Mouse (Mus musculus) forebrain, embryonic 11.5 days (tissue): ENCODE results near the gene Daxx. TPM values are rescaled to one million over a fixed set of nuclear protein-coding genes. Genes with fewer than 3 reads are reported as not detected.
"Not testable (repeated sequence)": the region's sequence is repeated elsewhere in the genome, so short reads cannot be mapped to it uniquely, and the experiment has no call there.

Experiments
- ATAC-seq: fragments of 200-750 bp; cut with Nextera tagmentation; replicated peaks from 2 replicates; pipeline ENCODE4 v1.8.0; 2017; ENCODE audit warnings: moderate TSS enrichment; ENCODE audit not compliant: low FRiP score
- DNase-seq: peaks from one replicate; pipeline ENCODE4 v3.0.0-alpha.2; 2017; ENCODE audit warnings: low spot score
- H3K27ac ChIP-seq: fragments of 300-500 bp; sonication (generic); 2 replicates; pipeline ENCODE4 v1.5.1; 2014; ENCODE audit warnings: low read depth, low read length
- H3K27me3 ChIP-seq: fragments of 300-500 bp; sonication (generic); 2 replicates; pipeline ENCODE4 v1.6.1; 2014; ENCODE audit warnings: mild to moderate bottlenecking, low read length, mixed read lengths; ENCODE audit not compliant: control insufficient read depth, insufficient read depth
- H3K36me3 ChIP-seq: fragments of 300-500 bp; sonication (generic); 2 replicates; pipeline ENCODE4 v1.6.1; 2014; ENCODE audit warnings: mild to moderate bottlenecking, low read length, moderate library complexity, mixed read lengths; ENCODE audit not compliant: control insufficient read depth, insufficient read depth
- H3K4me1 ChIP-seq: fragments of 300-500 bp; sonication (generic); replicated peaks from 2 replicates; pipeline ENCODE4 v1.6.1; 2014; ENCODE audit warnings: low read length, mixed read lengths; ENCODE audit not compliant: control insufficient read depth, insufficient read depth
- H3K4me2 ChIP-seq: fragments of 300-500 bp; sonication (generic); 2 replicates; pipeline ENCODE4 v1.6.1; 2014; ENCODE audit warnings: low read depth, mild to moderate bottlenecking, low read length, moderate library complexity, mixed read lengths; ENCODE audit not compliant: severe bottlenecking
- H3K4me3 ChIP-seq: fragments of 300-500 bp; sonication (generic); 2 replicates; pipeline ENCODE4 v1.5.1; 2014; ENCODE audit warnings: low read depth, low read length
- H3K9ac ChIP-seq: fragments of 300-500 bp; sonication (generic); 2 replicates; pipeline ENCODE4 v1.6.1; 2014; ENCODE audit warnings: low read length
- H3K9me3 ChIP-seq: fragments of 300-500 bp; sonication (generic); 2 replicates; pipeline ENCODE4 v1.6.1; 2016; ENCODE audit warnings: low read length, mixed read lengths; ENCODE audit not compliant: control insufficient read depth
- WGBS: fragments of 180-500 bp; shearing (Covaris S2); extraction: QIAGEN DNeasy Blood & Tissue Kit; methylation state at CpG from one replicate; pipeline ENCODE4 v1.1.7; 2014; 5-methylcytosine and 5-hydroxymethylcytosine counted together
- polyA plus RNA-seq: library from polyadenylated mRNA; unstranded; fragments of >200 nt; fragmentation: Nextera tagmentation; extraction: Ambion mirVana; gene quantifications from 2 replicates; pipeline ENCODE4 v1.2.1, GENCODE M21; 2014

Gene Daxx
- polyA plus RNA-seq, 1 experiment from 2014 or later: 68.2 TPM

DNA sequence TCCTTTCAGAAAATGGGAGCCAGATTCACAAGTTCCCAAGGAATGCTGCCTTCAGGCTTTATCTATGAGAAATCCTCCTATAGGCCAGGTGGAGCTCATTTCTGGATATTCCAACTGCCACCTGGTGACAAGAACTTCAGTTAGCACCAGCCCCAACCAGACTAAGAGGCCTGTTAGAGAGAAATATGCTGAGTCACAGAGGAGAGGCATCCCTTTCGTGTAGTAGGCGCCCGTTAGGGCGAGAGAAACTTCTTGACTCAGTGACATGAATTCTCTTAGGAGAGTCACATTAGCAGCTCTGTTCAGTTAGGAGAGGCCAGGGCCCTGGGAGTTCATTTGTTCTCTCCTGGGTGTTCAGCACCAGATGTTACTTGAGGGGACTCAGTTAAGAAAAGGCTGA lies 9.6 kb upstream of the Daxx start:
- Histone ChIP-seq H3K36me3 (no peaks in the 10 kb centered on the region), H3K27me3 (no peaks in the 10 kb centered on the region), H3K4me2 (no peak overlapping the region), H3K9ac (no peak overlapping the region), H3K4me1 (no peaks in the 10 kb centered on the region), H3K4me3 (no peak overlapping the region), H3K27ac (no peak overlapping the region), H3K9me3 (no peaks in the 10 kb centered on the region)
- WGBS: 84% methylated on average over 4 of the region's 4 CpGs
- ATAC-seq (no peak), DNase-seq (no peak)

DNA sequence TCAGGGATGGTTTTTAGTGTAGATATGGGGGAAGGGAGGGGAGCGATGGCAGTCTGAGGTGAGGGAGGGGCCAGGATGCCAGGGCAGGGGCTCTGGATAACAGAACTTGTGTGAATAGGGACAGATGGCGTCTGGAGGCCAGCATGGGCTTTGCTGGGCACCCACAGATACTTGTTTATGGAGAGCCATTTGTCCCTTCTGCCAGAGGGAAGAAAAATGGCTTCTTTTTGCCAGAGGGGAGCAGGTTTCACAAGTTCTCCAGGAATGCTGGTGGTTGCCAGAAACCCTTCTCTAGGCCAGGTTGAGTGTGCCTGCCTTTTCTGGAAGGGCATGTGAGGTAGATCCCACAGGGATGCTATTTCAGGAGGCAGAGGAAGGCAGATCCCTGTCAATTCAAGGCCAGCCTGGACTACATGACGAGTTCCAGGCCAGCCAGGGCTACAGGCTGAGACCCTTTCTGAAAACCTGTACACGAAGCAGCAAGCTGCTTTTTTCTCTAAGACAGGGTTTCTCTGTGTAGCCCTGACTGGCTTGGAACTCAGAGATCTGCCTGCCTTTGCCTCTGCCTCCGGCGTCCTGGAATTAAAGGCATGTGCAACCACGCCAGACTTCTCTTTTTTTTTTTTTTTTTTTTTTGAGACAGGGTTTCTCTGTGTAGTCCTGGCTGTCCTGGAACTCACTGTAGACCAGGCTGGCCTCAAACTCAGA lies 8.8 kb upstream of the Daxx start:
- H3K27ac ChIP-seq: no peak overlapping the region
- no peaks in the 10 kb centered on the region for H3K9me3 ChIP-seq
- H3K4me2 ChIP-seq: no peak overlapping the region
- H3K4me1 ChIP-seq: no peaks in the 10 kb centered on the region
- no peaks in the 10 kb centered on the region for H3K36me3 ChIP-seq
- 75% methylated on average over 7 of the region's 7 CpGs for WGBS
- ATAC-seq: no peak
- no peak overlapping the region for H3K9ac ChIP-seq
- no peaks in the 10 kb centered on the region for H3K27me3 ChIP-seq
- no peak overlapping the region for H3K4me3 ChIP-seq
- DNase-seq: no peak

DNA sequence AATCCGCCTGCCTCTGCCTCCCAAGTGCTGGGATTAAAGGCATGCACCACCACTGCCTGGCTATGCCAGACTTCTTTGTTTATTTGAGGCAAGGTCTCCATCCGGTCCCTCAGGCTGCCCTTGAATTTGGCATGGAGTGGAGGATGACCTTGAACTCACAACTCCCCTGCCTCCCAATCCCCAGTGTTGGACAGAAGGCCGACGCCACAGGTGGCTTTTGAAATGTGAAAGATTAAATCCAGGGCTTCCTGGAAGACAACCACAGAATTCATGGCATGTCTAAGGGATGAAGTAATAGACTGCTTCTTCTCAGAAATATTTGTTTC lies 8.3 kb upstream of the Daxx start:
- no peaks in the 10 kb centered on the region for H3K27me3 ChIP-seq
- no peak overlapping the region for H3K9ac ChIP-seq
- WGBS: 82% methylated on average over 4 of the region's 4 CpGs
- no peak overlapping the region for H3K27ac ChIP-seq
- H3K4me2 ChIP-seq: no peak overlapping the region
- ATAC-seq (no peak), DNase-seq (no peak)
- H3K9me3 ChIP-seq: no peaks in the 10 kb centered on the region
- H3K36me3 ChIP-seq: no peaks in the 10 kb centered on the region
- no peak overlapping the region for H3K4me3 ChIP-seq
- no peaks in the 10 kb centered on the region for H3K4me1 ChIP-seq

DNA sequence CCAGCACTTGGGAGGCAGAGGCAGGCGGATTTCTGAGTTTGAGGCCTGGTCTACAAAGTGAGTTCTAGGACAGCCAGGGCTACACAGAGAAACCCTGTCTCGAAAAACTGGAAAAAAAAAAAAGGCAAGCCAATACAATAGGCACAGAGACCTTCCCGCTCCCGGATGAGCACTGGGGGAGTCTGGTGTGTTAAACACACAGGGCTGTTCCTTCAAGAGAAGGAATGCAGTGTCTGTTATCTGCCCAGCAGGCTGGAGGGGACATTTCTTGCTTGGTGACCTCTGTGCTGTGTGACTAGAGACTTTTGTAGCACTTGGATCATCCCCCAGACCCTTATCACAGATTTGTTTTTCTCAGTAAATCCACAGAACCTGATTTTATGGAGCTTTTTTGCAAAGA lies 7.6 kb upstream of the Daxx start:
- H3K4me3 ChIP-seq: no peak overlapping the region
- no peak overlapping the region for H3K27ac ChIP-seq
- 76% methylated on average over 4 of the region's 4 CpGs for WGBS
- H3K36me3 ChIP-seq: no peaks in the 10 kb centered on the region
- no peak overlapping the region for H3K9ac ChIP-seq
- ATAC-seq (no peak), DNase-seq (no peak)
- no peaks in the 10 kb centered on the region for H3K27me3 ChIP-seq
- H3K4me1 ChIP-seq: no peaks in the 10 kb centered on the region
- no peak overlapping the region for H3K4me2 ChIP-seq
- H3K9me3 ChIP-seq: no peaks in the 10 kb centered on the region

DNA sequence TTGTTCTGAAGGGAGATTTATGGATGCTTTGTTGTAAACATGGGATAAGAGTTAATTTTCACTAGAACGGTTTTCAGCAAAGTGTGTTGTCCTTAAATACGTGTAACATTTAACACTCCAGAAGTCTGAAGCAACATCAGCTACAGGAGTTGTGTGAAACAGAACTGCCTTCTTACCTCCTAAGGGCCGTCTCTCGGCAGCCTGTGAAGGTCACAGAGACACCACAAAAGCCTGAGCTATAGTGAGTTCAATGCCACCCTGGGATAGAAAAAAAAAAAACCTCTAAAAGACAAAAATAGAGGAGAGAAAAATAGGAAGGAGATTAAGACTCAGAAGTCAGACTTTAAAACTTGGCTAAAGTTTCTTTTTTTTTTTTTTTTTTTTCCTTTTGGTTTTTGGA lies 7.1 kb upstream of the Daxx start:
- Histone ChIP-seq H3K9me3 (no peaks in the 10 kb centered on the region), H3K27ac (no peak overlapping the region), H3K4me2 (no peak overlapping the region), H3K36me3 (no peaks in the 10 kb centered on the region), H3K9ac (no peak overlapping the region), H3K4me1 (no peaks in the 10 kb centered on the region), H3K27me3 (no peaks in the 10 kb centered on the region), H3K4me3 (no peak overlapping the region)
- DNase-seq (no peak), ATAC-seq (no peak)
- 87% methylated on average over 4 of the region's 4 CpGs for WGBS

DNA sequence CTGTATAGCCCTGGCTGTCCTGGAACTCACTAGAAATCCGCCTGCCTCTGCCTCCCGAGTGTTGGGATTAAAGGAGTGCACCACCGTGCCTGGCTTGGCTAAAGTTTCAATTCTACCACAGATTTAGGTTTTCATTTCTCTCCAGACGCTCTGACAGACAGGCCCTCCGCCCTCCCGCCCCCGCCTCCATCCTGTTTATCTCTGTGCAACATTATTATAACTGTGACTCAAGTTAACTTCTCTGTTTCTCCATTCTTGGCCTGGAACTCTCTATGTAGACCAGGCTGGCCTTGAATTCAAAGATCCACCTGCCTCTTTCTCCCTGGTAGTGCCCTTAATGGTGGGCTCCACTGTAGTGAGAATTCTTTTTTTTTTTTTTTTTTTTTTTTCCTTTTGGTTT lies 6.7 kb upstream of the Daxx start:
- no peak overlapping the region for H3K27ac ChIP-seq
- no peak overlapping the region for H3K4me3 ChIP-seq
- no peaks in the 10 kb centered on the region for H3K4me1 ChIP-seq
- no peak overlapping the region for H3K9ac ChIP-seq
- ATAC-seq (no peak), DNase-seq (no peak)
- no peaks in the 10 kb centered on the region for H3K9me3 ChIP-seq
- H3K36me3 ChIP-seq: no peaks in the 10 kb centered on the region
- no peak overlapping the region for H3K4me2 ChIP-seq
- H3K27me3 ChIP-seq: no peaks in the 10 kb centered on the region
- WGBS: 90% methylated on average over 7 of the region's 7 CpGs

DNA sequence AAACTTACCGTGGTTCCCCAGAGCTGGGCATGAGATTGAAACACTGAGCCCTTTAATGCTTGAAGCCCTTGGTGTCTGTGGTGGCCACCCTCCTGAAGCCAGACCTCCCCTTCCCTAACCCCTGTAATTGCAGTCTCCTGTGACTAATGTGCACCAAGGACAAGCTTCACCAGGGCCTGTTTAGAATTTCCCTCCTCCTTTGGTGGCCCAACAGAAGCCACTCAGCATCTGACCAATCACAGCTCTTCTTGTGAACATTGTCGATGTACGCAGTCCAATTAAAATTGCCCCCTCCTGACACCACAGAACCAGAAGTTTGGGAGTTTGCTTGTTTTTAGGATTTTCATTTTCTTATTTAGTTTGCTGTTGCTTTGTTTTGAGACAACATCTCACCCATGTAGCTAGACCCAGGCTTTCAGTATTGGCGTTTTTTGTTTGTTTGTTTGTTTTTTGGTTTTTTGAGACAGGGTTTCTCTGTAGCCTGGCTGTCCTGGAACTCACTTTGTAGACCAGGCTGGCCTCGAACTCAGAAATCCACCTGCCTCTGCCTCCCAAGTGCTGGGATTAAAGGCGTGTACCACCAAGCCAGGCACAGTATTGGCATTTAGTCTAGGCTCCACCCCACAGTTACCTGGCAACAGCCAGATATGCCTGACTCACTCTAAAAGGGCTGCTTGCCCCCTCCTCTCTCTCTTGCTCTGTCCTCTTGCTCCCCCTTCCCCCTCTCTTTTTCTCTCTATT lies 5.1 kb upstream of the Daxx start:
- not testable (repeated sequence) for H3K9me3 ChIP-seq, H3K4me3 ChIP-seq, H3K4me2 ChIP-seq, H3K27me3 ChIP-seq, H3K4me1 ChIP-seq, ATAC-seq, H3K9ac ChIP-seq, H3K36me3 ChIP-seq, H3K27ac ChIP-seq, DNase-seq
- 79% methylated on average over 6 of the region's 6 CpGs for WGBS

DNA sequence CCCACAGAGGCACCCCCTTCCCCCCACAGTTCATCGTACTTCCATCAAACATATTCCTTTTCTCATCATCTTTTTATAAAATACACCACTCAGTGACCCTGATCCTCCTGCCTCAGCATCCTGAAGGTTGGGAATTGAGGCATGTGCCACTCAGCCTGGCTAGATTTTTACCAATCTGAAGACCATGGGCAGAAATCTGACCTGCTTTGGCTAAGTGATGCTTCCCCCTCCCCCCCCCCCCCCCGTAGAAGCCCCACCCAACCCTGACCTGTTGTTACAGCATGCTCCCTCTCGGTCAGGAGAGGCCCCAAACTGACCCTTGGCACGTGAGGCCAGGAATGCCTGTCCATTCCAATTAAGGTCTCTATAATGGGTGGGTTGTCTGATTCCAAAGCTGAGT lies 4.4 kb upstream of the Daxx start, which contains the start of gene Platr17:
Gene Platr17 (plus strand): TSS at position 301 of the 400 bp plus-strand sequence.
- H3K9ac ChIP-seq, DNase-seq, ATAC-seq, H3K36me3 ChIP-seq, H3K9me3 ChIP-seq, H3K4me3 ChIP-seq, H3K4me2 ChIP-seq, H3K4me1 ChIP-seq, H3K27ac ChIP-seq, H3K27me3 ChIP-seq: not testable (repeated sequence)
- 38% methylated on average over 3 of the region's 4 CpGs for WGBS
